ENCODE assay signal across 8 mouse cellular contexts in the genomic region with DNA sequence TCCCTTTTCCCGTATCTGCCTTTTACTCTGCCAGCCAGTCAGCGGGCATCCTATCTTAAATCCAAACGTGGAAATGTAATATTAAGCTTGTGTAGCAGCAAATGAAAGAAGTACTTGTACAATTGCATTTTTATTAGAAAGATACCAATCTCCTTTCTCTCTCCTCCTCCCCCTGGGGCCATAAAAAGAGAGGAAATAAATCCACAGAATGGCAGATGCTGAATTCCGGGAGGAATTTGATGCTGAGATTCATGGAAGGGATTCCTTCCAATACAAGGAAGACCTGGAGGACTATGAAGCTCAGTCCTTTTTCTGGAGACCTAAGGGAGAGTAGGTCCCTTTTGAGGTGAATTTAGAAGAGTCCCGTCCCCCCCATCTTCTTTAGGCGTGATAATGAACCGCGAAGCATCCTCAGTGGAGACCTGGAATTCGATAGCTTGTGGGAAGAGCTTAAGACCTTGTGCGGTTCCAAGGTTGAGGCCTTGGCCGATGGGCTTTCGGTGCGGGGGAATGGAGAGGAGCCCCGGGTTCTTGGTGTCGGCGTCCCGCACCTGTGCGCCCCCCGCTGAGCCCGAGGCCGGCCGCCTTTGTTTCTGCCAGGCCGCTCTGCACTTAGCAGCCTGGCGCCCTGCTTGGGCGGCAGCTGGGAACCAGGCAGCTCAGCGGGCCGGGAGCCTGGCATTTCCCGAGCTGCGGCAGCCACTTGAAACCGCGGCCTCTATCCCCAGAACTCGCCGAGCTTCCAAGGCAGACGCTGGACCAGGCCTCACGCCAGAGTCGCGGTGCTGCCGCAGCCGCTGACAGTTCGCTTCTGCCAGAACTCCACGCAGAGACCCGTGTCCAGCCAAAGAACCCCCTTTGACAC. TPM values are rescaled to one million over a fixed set of nuclear protein-coding genes. Genes with fewer than 3 reads are reported as not detected.
DNase-seq lines count a peak whose midpoint lies in the region; ATAC-seq and TF ChIP-seq lines count a peak whose summit lies in the region.

No protein-coding gene starts in this region.

- peak overlapping the region; percentile 41 for H3K4me2 ChIP-seq in kidney, postnatal 0 days (ENCODE audit: low read length)
- peak overlapping the region; percentile 80 for H3K4me2 ChIP-seq in hindbrain, embryonic 16.5 days (ENCODE audit: low read length)
- H3K4me2 ChIP-seq in neural tube, embryonic 11.5 days (ENCODE audit: low read depth) = peak overlapping the region; percentile 78

- no peak for TF ChIP-seq CTCF in kidney, postnatal 0 days (IDR thresholded peaks at IDR 0.05; ENCODE audit: low read depth)

- H3K4me3 ChIP-seq in kidney, postnatal 0 days (replicated peaks; ENCODE audit: low read depth, low read length) = 0 out of 2 replicates have a peak overlapping the region, but pooled peaks have one; percentile 8
- peak overlapping the region; percentile 57 for H3K4me3 ChIP-seq in hindbrain, embryonic 16.5 days (ENCODE audit: low read length)
- peak overlapping the region; percentile 91 for H3K4me3 ChIP-seq in neural tube, embryonic 11.5 days (ENCODE audit: low read depth, low read length)

- 21% methylated on average over 42 of the region's 42 CpGs for WGBS in kidney, postnatal 0 days
- 1% methylated on average over 42 of the region's 42 CpGs for WGBS in hindbrain, embryonic 16.5 days
- WGBS in neural tube, embryonic 11.5 days = under 1% methylated on average over 42 of the region's 42 CpGs

- ATAC-seq in kidney, postnatal 0 days (replicated peaks; ENCODE audit: low FRiP score, low read depth) = no peak
- no peak for ATAC-seq in hindbrain, embryonic 16.5 days
- no peak for ATAC-seq in neural tube, embryonic 11.5 days (ENCODE audit: insufficient read depth, low FRiP score, low TSS enrichment)

- peaks cover 61% of the 10 kb centered on the region for H3K4me1 ChIP-seq in kidney, postnatal 0 days (replicated peaks; ENCODE audit: insufficient read depth, low read length)
- peaks cover 8% of the 10 kb centered on the region for H3K4me1 ChIP-seq in hindbrain, embryonic 16.5 days (ENCODE audit: control insufficient read depth, insufficient read depth, low read depth, low read length)
- H3K4me1 ChIP-seq in neural tube, embryonic 11.5 days (ENCODE audit: control insufficient read depth, insufficient read depth, low read length) = peaks cover 52% of the 10 kb centered on the region

- peak overlapping the region; percentile 52 for H3K9ac ChIP-seq in kidney, postnatal 0 days (ENCODE audit: low read depth, low read length)
- peak overlapping the region; percentile 75 for H3K9ac ChIP-seq in hindbrain, embryonic 16.5 days (ENCODE audit: low read depth, low read length)
- peak overlapping the region; percentile 99 for H3K9ac ChIP-seq in neural tube, embryonic 11.5 days (ENCODE audit: low read length)

- DNase-seq in adrenal gland, adult (ENCODE audit: inconsistent age in 2 of 2, low spot score in 1 of 2) = peak; percentile 50 to 79
- no peak for DNase-seq in adrenal gland, postnatal 4 days (ENCODE audit: low spot score in 2 of 2)
- DNase-seq in kidney, postnatal 0 days (ENCODE audit: low spot score) = peak; percentile 76
- no peak for DNase-seq in kidney, postnatal 36 days
- peak; percentile 81 for DNase-seq in neural tube, embryonic 11.5 days (ENCODE audit: low spot score)
- no peak for DNase-seq in urinary bladder, postnatal 14 days (ENCODE audit: low spot score)
- no peak for DNase-seq in right cerebral cortex, adult 18-20 months

- no peaks in the 10 kb centered on the region for H3K9me3 ChIP-seq in kidney, postnatal 0 days (replicated peaks; ENCODE audit: low read length)
- H3K9me3 ChIP-seq in hindbrain, embryonic 16.5 days (ENCODE audit: control insufficient read depth, low read length) = no peaks in the 10 kb centered on the region
- H3K9me3 ChIP-seq in neural tube, embryonic 11.5 days (ENCODE audit: control insufficient read depth, low read length) = no peaks in the 10 kb centered on the region

- H3K27ac ChIP-seq in kidney, postnatal 0 days = peak overlapping the region; percentile 73
- H3K27ac ChIP-seq in hindbrain, embryonic 16.5 days (ENCODE audit: low read depth, low read length) = peak overlapping the region; percentile 97
- H3K27ac ChIP-seq in neural tube, embryonic 11.5 days (ENCODE audit: low read depth, low read length) = peak overlapping the region; percentile 100

- no peaks in the 10 kb centered on the region for H3K27me3 ChIP-seq in kidney, postnatal 0 days (ENCODE audit: insufficient read depth, low read length)
- peaks cover 13% of the 10 kb centered on the region for H3K27me3 ChIP-seq in hindbrain, embryonic 16.5 days (replicated peaks; ENCODE audit: control insufficient read depth, insufficient read depth, low read length)
- H3K27me3 ChIP-seq in neural tube, embryonic 11.5 days (ENCODE audit: control insufficient read depth, insufficient read depth, low read length) = no peaks in the 10 kb centered on the region

- no peaks in the 10 kb centered on the region for H3K36me3 ChIP-seq in kidney, postnatal 0 days (ENCODE audit: insufficient read depth, low read length)
- H3K36me3 ChIP-seq in hindbrain, embryonic 16.5 days (ENCODE audit: control insufficient read depth, insufficient read depth, low read length) = no peaks in the 10 kb centered on the region
- H3K36me3 ChIP-seq in neural tube, embryonic 11.5 days (ENCODE audit: control insufficient read depth, insufficient read depth, low read length) = peaks cover 8% of the 10 kb centered on the region

RNA-seq across cellular contexts. Expression of a gene that starts 3.8 kb away (rescaled TPM):
- total RNA-seq in adrenal gland, postnatal 4 days (2021) = 1 to 10 TPM; 5.3 to 6.2 TPM
- polyA plus RNA-seq in kidney, postnatal 0 days (2015; fragmentation: Nextera tagmentation; extraction: Ambion mirVana) = 2.3 and 2.4 TPM in 2 replicates
- polyA plus RNA-seq in hindbrain, embryonic 16.5 days (2015; fragmentation: Nextera tagmentation; extraction: Ambion mirVana) = 20.3 and 22.5 TPM in 2 replicates
- polyA plus RNA-seq in neural tube, embryonic 11.5 days (2014; fragmentation: Nextera tagmentation; extraction: Ambion mirVana) = 36.0 and 37.5 TPM in 2 replicates

RNA-seq across cellular contexts. Expression of a gene that starts 8.9 kb away (rescaled TPM):
- total RNA-seq in adrenal gland, postnatal 4 days (2021) = 1 to 10 TPM; 1.0 to 1.6 TPM
- 1.3 TPM in 2 replicates for polyA plus RNA-seq in kidney, postnatal 0 days (2015; fragmentation: Nextera tagmentation; extraction: Ambion mirVana)
- polyA plus RNA-seq in hindbrain, embryonic 16.5 days (2015; fragmentation: Nextera tagmentation; extraction: Ambion mirVana) = 3.4 and 3.6 TPM in 2 replicates
- polyA plus RNA-seq in neural tube, embryonic 11.5 days (2014; fragmentation: Nextera tagmentation; extraction: Ambion mirVana) = 4.1 and 4.5 TPM in 2 replicates

RNA-seq across cellular contexts. Expression of a gene that starts 10.3 kb away (rescaled TPM):
- total RNA-seq in adrenal gland, postnatal 4 days (2021) = 1 to 10 TPM; 1.2 to 1.4 TPM
- polyA plus RNA-seq in kidney, postnatal 0 days (2015; fragmentation: Nextera tagmentation; extraction: Ambion mirVana) = 0.33 and 0.64 TPM in 2 replicates
- polyA plus RNA-seq in hindbrain, embryonic 16.5 days (2015; fragmentation: Nextera tagmentation; extraction: Ambion mirVana) = 1.8 and 2.0 TPM in 2 replicates
- polyA plus RNA-seq in neural tube, embryonic 11.5 days (2014; fragmentation: Nextera tagmentation; extraction: Ambion mirVana) = 8.0 and 9.3 TPM in 2 replicates

RNA-seq across cellular contexts. Expression of a gene that starts 23.1 kb away (rescaled TPM):
- 1 to 10 TPM; 6.5 to 7.3 TPM for total RNA-seq in adrenal gland, postnatal 4 days (2021)
- polyA plus RNA-seq in kidney, postnatal 0 days (2015; fragmentation: Nextera tagmentation; extraction: Ambion mirVana) = 1.6 and 2.2 TPM in 2 replicates
- polyA plus RNA-seq in hindbrain, embryonic 16.5 days (2015; fragmentation: Nextera tagmentation; extraction: Ambion mirVana) = 5.6 and 8.8 TPM in 2 replicates
- polyA plus RNA-seq in neural tube, embryonic 11.5 days (2014; fragmentation: Nextera tagmentation; extraction: Ambion mirVana) = 10.2 and 11.7 TPM in 2 replicates

RNA-seq across cellular contexts. Expression of a gene that starts 36.0 kb away (rescaled TPM):
- total RNA-seq in adrenal gland, postnatal 4 days (2021) = 10 to 100 TPM; 25.9 TPM
- polyA plus RNA-seq in kidney, postnatal 0 days (2015; fragmentation: Nextera tagmentation; extraction: Ambion mirVana) = 9.7 and 10.4 TPM in 2 replicates
- 85.9 and 106 TPM in 2 replicates for polyA plus RNA-seq in hindbrain, embryonic 16.5 days (2015; fragmentation: Nextera tagmentation; extraction: Ambion mirVana)
- 53.4 and 56.5 TPM in 2 replicates for polyA plus RNA-seq in neural tube, embryonic 11.5 days (2014; fragmentation: Nextera tagmentation; extraction: Ambion mirVana)

Comparison
In these comparisons a context has a peak if more than half of its experiments do, and no peak if none do; other contexts are left out.
1. DNase-seq: peak in adrenal gland, adult (2 of 2), kidney, postnatal 0 days (single experiment) and neural tube, embryonic 11.5 days (single experiment); none in adrenal gland, postnatal 4 days (0 of 2), kidney, postnatal 36 days (0 of 2), urinary bladder, postnatal 14 days (single experiment) and right cerebral cortex, adult 18-20 months (single experiment).
2. H3K4me3 ChIP-seq: peak in every context shown above with its lines; median percentile 91 in neural tube, embryonic 11.5 days; 57 in hindbrain, embryonic 16.5 days; 8 in kidney, postnatal 0 days.
3. Peak in every context shown above with its lines, with median percentiles within 50 percentile points of each other: H3K27ac ChIP-seq, H3K4me2 ChIP-seq and H3K9ac ChIP-seq.